Mouse (Mus musculus) brain, adult 2 months (tissue): ENCODE measurements around the gene R3hdm2.

Source experiments
- DNase-seq: peaks from one replicate; pipeline ENCODE4 v3.0.0; 2011; ENCODE audit warnings: low read depth, low spot score

R3hdm2 gene

DNA sequence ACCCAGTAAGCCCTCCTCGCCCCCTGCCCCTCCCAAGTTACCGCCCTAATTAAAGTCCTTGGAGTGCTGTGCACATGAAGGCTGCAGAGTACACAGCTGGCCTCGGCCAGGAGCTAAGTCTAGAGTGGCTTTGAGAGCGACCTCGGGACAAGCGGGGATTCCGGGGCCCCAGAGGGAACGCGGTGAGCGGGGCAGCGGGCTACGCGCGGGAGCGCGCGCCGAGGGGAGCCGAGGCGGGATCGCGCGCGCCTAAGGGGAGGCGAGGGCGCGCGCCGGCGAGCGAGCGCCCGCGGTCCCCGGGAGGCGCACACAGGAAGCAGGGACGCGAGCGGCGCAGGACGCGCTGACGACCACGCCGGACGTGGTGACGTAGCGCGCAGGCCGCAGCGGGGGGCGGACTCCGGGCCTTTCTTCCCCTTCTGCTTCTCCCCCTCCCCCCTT is at the start of gene R3hdm2:
Gene R3hdm2 (plus strand): TSS at position 77 of the 441 bp plus-strand sequence.
- peak; percentile 97 for DNase-seq

DNA sequence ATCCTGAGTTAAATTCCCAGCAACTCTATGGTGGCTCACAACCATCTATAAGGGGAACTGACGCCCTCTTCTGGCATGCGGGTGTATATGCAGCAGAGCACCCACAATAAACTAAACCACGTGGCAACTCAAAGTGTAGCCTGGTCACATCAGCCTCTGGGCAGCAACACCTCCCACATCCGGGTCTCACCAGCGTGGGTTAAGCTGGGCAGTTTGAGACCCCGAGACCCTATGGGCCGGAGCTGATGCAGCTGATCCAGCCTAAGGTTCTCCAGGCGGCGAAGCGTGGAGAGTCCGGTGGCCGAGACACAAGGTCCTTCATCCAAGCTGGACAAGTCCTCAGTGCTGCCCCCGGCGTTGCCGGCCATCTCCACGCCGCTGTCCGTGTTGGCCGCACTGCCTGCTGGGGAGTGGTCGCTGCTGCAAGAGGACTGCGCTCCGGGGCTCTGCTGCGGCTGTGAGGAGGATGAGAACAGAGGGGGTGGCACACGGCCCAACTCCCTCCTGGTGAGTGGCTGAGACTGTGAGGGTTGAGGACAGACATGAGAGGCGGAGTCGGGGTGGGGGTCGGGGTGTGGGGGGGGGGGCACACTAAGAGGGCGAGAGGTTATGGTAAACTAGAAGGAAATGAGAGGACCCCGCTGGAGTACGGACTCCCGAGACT is 47.8 kb upstream of the R3hdm2 start:
- DNase-seq: peak; percentile 23

DNA sequence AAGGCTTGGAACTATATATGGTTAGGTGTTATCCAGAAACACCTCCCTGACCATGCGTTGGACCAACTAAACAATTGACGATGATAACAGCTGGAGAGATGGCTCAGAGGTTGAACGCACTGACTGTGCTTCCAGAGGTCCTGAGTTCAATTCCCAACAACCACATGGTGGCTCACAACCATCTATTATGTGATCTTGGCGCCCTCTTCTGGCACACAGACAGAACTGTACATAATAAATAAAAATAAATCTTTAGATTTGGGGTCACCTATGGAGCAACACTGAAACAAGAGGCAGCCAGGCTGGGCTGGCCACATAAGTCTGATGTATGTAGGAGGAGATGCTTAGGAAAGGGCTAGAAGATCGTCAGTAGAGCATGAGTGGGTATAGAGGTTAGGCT is 47.0 kb upstream of the R3hdm2 start:
- no peak for DNase-seq

DNA sequence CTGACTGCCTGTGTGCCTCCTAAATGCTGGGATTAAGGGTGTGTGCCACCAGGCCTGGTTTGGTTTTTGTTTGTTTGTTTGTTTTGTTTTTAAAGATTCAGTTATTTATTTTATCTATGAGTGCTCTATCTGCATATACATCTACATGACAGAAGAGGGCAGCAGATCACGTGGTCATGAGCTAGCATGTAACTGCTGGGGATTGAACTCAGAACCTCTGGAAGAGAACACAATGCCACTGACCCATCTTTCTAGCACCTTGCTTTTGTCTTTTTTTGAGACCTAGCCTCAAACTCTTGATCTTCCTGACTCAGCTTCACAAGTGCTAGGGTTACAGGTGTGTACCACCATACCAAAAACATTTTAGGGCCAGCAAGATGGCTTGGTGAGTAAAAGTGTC is 44.9 kb upstream of the R3hdm2 start:
- DNase-seq: peak; percentile 15

DNA sequence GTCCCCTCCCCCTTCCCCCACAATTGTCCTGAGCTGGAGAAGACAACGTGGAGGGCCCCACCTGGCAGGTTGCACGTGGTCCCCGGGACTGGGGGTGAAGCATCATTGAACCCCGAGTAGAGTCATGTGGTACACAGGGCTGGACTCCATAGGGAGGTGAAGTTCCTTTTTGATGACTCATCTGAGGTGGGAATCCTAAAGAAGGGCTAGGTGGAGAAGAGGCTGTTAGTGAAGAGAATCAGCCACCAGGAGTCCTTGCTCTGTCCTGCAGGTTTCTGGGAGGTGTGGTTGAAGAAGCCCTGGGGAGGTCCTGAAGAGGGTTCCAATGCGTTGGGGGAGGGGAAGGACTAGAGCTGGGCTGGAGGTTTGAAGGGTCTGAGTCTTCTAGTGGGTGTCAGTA is 43.2 kb upstream of the R3hdm2 start:
- DNase-seq: no peak

DNA sequence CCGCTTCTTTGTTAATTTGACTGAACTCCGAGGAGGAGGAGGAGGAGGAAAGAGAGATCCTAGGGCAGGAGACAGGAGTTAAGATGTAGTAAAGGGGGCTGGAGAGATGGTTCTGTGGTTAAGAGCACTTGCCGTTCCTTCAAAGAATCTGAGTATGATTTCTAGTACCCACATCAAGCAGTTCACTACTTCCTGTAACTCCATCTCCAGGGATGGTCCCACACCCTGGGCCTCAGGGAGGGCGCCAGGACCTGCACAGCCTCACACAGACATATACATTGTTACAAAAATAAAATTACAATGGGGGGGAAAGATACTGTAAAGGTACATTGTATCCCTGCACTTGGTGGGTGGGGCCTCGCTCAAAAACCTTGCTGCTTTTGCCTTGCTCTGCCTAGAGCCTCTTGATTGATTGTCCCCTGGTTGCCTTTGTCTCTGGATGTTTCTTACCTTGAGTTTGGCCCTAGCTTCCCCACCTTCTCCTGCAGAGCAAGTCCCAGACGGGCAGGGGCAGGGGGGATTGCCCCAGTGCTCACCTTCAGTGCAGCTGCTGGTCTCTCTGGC is 42.5 kb upstream of the R3hdm2 start:
- no peak for DNase-seq

DNA sequence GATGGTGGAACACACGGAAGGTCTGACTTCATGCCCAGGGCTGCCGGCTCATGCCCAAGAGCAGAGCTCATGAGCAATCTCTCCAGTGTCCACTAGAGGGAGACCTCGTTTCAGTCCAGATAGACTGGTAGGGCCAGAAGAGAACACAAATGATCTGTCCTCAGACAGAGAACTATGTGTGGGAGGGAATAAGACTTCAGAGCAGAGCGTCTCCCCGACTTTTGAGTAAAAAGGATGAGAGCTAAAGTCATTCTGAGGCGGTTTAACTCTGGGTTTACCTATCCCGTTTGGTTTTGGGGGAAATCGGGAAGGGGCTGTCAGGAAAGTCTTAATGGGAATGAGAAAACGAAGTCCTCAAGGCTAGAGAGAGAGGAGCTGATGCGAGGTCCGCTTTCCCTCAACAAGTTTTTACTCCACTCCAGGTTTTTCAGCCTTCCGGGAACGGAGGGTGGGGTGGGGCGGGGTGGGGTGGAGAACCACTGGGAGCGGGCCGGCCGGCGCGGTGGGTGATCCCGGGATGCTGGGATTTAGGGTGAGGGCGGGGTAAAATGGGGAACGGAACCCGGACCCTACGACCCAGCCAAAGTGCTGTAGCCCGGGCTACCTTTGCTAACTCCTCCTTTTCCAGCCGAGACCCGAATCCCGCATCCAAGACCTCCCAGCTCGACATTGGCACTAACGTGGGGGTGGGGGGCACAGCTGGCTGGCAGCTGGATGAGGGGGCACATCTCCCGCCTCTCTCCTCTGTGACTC is 41.0 kb upstream of the R3hdm2 start:
- DNase-seq: peak; percentile 96

DNA sequence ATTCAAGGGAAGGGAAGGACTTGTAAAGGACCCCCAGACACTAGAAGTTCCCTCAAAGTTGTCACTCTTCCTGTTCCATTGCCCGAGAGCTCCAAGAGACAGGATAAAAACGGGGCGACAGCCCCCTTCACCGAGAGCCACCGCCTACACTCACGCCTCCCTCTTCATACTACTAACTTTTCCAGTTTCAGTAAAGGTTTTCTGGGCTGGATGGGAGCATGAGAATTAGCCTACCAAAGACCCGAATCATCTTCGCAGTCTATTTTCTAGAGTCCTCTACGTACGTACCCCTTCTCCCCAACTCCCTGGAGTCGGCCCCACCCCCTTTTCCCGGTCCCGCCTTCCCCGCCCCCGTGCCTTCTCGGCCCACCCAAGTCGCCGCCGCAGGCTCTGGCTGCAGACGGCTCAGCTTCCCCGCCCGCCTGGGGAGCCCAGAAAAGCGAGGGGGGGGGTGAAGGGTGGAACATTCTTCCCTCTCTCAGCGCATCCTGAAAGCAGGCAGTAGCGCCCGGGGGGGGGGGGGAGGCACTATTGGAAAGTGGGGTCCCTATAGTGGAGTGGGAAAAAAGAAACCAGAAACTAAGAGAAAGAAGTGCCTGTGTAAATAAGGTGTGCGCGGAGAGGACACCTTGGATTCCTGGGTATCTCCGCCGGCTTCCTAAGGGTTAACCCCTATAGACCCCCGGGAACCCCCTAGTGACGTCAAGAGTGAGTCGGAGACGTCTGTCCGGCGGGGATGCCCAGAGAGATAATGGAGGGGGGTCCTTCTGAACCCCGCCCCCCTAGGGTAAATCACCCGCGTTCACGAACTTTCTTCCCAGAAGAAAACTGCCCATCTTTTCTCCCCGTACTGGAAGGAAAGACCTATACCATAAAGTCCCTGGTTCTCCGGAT is 40.2 kb upstream of the R3hdm2 start:
- peak; percentile 28 for DNase-seq

DNA sequence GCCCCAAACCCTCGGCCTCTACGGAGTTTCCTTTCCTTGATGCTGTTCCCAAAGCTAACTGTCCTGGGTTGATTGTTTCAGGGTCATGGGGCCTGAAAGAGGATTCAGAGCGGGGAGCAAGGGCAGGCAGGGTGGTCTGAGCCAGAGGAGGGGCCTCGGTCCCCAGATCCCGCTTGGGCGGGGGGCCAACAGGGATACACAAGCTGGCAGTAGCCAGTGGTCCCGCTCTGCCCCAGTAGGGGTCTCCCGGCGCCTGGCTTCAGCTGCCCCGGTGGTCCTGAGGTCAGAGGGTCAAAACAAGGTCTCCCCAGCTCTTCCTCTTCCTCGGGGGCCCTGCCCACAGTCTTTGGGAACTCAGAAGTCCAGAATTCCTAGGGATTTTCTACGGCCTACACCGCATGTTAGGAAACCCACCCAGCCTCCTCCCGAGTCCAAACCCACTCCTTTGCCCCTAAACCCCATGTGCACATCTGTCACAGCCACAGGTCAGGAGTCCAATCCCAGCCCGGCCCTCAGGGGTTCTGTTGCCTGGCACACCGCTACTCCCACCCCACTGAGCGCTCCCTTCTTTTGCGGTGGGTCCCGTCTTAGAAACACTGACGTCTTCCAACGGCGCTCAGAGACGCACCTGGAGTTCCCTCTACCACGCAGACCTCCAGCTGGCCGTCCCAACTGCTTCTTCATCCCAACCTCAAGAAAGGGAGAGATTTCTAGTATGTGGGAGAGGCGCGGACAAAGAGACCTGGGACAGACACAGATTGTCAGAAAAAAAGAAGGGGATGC is 39.4 kb upstream of the R3hdm2 start:
- no peak for DNase-seq

DNA sequence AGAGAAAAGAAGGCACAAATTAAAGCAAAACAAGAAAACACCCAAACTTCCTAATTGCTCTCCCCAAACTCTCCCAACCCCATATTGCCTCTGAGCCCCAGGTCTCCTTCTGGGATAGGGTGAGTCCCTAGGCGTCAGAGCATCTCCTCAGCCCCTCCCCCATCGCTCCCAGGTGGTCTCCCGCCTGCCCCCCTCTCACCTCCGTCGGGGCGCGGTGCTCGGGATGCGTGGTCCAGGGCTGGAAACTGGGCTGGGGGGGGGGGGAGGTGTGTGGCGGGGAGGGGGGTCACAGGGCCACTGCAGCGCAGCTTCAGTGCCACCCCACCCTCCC is 38.8 kb upstream of the R3hdm2 start:
- no peak for DNase-seq

DNA sequence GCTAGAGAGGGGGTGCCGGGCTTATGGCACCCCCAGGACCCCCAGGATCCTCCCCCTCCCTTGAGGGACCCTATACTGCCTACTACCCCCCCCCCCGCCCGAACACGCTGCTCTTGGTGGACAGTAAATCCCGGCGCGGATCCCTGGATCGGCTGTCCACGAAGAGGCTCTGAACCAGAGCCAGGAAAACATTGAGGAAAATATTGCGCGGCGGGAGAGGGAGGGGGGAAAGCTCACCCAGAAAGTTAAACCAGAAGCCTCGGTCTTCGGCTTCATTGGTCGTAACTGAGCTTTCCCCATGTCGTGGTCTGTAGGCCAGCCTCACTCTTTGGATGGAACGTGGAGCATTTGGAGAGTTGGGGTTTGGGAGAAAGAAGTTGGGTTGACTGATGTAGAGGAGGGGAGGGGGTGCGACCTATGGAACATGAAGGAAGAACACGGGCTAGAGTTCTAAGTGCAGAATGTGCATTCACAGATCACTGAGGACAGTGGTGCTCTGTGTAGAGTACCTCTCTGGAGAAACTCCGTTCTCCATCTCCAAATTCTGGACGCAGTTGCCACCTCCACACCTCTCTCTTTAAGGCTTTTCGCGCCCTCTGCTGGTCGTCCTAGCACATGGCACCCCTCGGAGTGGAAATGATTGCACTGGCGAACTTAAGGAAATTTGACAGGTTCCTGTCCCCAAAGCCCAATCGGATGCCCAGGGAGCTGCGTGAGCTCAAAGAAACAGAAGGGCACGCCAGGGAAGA is 38.1 kb upstream of the R3hdm2 start, which contains the start of gene Gli1:
Gene Gli1 (minus strand): TSS at position 84 of the 749 bp plus-strand sequence.
- peak; percentile 93 for DNase-seq

DNA sequence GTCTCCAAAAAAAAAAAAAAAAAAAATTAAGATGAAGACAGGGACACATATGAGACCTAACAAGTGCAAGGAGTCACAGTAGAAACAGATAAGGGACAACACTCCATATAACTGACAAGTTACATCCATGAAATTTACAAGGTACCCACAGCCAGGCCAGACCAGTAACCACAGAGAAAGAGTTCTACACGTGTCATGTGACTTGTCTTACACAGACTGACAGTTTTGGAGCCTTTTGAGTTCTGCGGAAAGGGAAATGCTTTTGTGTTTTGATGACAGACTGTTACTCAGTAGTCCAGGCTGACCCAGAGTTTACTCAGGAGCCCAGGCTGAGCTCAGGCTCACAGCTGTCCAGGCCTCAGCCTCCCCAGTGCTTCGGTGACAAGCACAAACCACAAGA is 37.1 kb upstream of the R3hdm2 start:
- no peak for DNase-seq

DNA sequence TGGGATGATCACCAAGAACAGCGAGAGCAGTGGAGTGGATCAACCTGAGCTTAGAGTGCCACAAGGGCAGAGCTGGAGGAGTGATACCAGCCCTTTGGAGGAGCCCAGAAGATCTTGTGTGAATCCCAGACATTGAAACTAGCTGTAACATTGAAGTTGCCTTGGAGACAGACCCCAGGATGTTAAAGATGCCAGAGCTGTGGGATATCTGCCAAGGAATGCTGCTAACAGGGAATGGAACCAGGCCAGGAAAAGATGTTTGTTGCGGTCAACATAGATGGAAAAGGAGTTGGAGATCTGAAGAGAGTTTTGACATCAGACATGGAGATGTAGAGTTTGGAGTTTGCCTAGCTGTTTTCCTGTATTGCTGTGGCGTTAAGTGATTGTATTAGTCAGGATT is 34.0 kb upstream of the R3hdm2 start:
- DNase-seq: no peak

DNA sequence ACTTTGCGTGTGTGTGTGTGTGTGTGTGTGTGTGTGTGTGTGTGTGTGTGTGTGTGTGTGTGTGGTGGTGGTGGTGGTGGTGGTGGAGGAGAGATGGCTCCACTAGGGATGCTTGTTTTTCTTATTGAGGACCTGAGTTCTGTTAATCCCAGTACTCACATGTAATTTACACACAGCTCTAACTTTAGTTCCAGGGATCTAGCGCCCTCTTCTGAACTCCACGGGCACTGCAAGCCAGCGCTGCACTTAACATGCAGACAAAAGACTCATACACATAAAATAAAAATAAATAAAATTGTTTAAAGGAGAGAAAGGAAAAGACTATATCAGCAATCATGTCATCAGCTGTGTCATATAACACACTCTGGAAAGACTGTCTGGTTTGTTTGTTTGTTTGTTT is 31.2 kb upstream of the R3hdm2 start:
- no peak for DNase-seq

DNA sequence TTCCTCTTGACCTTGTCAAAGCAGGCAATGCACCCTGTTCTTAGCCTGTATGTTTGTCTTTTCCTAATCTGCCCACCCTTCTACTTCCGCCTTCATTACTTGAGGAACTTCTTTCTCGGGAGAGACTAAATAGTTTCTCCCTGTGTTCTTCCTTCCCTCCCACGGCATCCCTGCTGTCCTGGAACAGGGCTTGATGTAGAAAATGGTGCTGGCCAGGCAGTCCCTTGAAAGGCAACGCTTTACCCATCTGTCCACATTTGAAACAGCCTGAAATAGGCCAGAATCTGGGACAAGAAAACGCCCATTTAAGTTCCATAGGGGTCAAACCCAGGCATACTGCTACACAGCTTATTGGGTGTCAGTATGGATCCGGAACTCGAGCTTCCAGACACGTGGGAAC is 30.3 kb upstream of the R3hdm2 start:
- peak; percentile 76 for DNase-seq

DNA sequence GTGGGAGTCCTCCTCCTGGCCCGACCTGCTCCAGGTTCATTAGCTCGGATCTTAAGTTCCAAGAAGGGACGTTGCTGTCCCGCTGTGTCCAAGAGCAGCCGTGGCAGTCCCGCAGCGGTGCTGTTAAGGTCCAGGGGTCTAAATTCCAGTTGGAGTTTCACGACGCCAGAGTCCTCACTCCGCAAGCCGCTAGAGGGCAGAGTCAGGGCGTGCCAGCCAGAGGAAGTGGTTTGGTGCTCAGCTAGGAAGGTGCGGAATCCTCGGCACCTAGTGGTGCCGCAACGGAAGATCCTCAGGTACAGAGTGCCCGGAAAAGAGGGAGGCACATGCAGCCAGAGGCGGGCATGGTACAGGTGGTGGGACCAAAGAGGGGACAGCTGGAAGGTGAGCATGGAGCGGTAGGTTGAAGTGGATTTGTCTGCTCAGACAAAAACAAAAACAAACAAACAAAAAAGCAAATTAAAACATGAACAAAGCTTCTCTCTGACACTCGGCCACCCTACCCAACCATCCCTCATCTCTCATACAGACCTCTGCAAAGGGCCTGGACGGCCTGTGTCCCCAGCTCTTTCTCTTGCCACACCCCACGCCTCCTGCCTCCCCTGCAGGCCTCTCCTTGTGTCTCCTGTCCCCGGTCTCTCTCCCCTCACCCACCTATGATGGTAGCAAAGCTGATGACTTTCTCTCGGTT is 29.4 kb upstream of the R3hdm2 start:
- peak; percentile 89 for DNase-seq

DNA sequence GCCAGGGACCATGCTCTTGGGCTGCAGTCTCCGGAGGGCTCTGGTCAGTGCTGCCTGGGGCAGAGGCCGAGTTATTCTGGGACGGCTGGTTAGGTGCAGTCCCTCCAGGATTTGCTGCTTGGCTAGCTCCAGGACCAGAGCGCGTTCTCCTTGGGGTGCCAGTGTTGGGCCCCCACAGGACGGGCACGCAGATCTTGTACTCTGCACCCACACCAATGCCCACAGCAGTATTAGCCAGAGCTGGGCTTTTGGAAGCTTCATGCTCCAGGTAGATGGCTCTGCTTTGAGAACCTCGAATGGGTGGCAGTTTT is 28.9 kb upstream of the R3hdm2 start:
- no peak for DNase-seq

DNA sequence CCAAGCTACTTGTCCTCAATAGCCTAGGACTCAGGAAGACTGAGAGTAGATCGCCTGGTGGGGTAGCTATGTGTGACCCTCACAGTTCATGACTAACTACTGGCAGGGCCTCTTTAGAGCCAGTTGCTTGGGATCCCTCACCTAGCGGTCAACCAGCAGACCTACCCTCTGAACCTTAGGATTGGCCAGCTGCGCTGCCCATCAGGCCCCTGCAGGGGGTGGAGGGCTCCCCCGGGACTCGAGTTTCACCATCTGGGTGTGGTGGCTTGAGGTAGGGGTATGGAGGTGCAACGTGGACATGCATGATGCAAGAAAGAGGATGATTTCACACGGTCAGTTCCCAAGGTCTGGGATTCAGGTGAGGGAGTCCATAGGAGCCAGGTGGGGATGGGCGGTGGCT is 28.4 kb upstream of the R3hdm2 start:
- no peak for DNase-seq

DNA sequence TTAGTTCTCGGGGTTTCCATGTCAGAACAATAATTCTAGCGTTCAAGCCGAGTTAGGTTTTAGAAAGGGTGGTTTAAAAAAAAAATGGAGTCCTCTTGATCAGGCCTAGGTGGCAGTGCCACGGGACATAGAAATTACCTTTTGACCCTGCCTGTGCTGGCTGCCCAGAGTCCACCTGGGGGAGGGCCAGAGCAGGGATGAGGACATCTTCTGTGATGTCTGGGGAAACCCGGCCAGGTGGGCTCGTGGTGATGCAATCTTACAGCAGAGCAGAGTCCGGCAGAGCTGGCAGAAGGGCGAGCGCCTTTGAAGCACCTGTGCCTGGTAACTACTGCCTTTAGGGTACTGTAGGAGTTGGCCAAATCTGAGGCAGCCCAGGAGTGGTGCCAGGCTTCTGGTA is 27.9 kb upstream of the R3hdm2 start:
- DNase-seq: no peak

DNA sequence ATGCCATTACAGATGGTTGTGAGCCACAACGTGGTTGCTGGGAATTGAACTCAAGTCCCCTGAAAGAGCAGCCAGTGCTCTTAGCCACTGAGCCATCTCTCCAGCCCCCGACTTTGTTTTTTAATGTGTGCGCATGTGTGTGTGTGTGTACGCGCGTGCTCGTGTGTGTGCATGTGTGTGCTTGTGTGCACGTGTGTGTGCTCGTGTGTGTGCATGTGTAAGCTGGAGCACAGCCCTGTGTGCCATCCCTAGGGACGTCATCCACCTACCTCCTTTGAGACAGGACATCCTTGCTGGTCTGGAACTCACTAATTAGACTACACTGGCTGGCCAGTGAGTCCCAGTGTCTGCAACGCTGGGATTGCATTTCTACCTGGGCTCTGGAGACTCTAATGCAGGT is 27.4 kb upstream of the R3hdm2 start:
- DNase-seq: no peak
